Mouse (Mus musculus) mature B cell (primary cell): ENCODE measurements around the gene Cavin3.
"Not testable (repeated sequence)": the region's sequence is repeated elsewhere in the genome, so short reads cannot be mapped to it uniquely, and the experiment has no call there.

ENCODE experiments used
- in situ Hi-C: fragments of 300-500 bp; cut with MboI; formaldehyde crosslinking; loops from 2 replicates; pipeline ENCODE4 v1.14.3; 2019

The Cavin3 gene

GRCm38 (mm10) chr7:105480561-105481504, 1.3 kb downstream of the Cavin3 start:
- in situ Hi-C loops: no loop called here

GRCm38 (mm10) chr7:105480081-105480480, 2.0 kb downstream of the Cavin3 start:
- in situ Hi-C loops: no loop called here

GRCm38 (mm10) chr7:105479232-105479631, 2.9 kb downstream of the Cavin3 start:
- in situ Hi-C loops: no loop called here

- in situ Hi-C loops: no loop called here
Measured at GRCm38 (mm10) chr7:105478344-105478743, 3.8 kb downstream of the Cavin3 start.

GRCm38 (mm10) chr7:105477841-105478240, 4.3 kb downstream of the Cavin3 start:
- in situ Hi-C loops: no loop called here

GRCm38 (mm10) chr7:105477433-105477700, 4.7 kb downstream of the Cavin3 start:
- in situ Hi-C loops: no loop called here

GRCm38 (mm10) chr7:105476683-105477432, 5.2 kb downstream of the Cavin3 start:
- in situ Hi-C loops: no loop called here

GRCm38 (mm10) chr7:105475396-105475949, 6.6 kb downstream of the Cavin3 start:
- in situ Hi-C loops: no loop called here

GRCm38 (mm10) chr7:105474771-105475315, 7.3 kb downstream of the Cavin3 start:
- in situ Hi-C loops: no loop called here

GRCm38 (mm10) chr7:105472607-105473006, 9.5 kb downstream of the Cavin3 start:
- in situ Hi-C loops: no loop called here

GRCm38 (mm10) chr7:105465505-105465904, 16.6 kb downstream of the Cavin3 start:
- in situ Hi-C loops: not testable (repeated sequence)

- in situ Hi-C loops: no loop called here
Measured at GRCm38 (mm10) chr7:105458546-105458945, 23.6 kb downstream of the Cavin3 start.

- in situ Hi-C loops: not testable (repeated sequence)
Measured at GRCm38 (mm10) chr7:105453345-105453744, 28.8 kb downstream of the Cavin3 start.

- in situ Hi-C loops: no loop called here
Measured at GRCm38 (mm10) chr7:105445076-105445475, 37.0 kb downstream of the Cavin3 start.

GRCm38 (mm10) chr7:105441426-105441825, 40.7 kb downstream of the Cavin3 start:
- in situ Hi-C loops: no loop called here

GRCm38 (mm10) chr7:105437979-105438772, 43.9 kb downstream of the Cavin3 start:
- in situ Hi-C loops: no loop called here

GRCm38 (mm10) chr7:105434798-105435197, 47.3 kb downstream of the Cavin3 start:
- in situ Hi-C loops: no loop called here

GRCm38 (mm10) chr7:105433859-105434258, 48.2 kb downstream of the Cavin3 start:
- in situ Hi-C loops: no loop called here

- in situ Hi-C loops: no loop called here
Measured at GRCm38 (mm10) chr7:105432058-105432457, 50.0 kb downstream of the Cavin3 start.
